Mouse (Mus musculus) central nervous system, embryonic 11.5 days (tissue): ENCODE measurements around the gene Hoxa2. TPM values are rescaled to one million over a fixed set of nuclear protein-coding genes. Genes with fewer than 3 reads are reported as not detected.

Experiments
- polyA plus RNA-seq: library from polyadenylated mRNA; depleted of rRNA; stranded (reverse); fragments of >200 nt; gene quantifications from 2 replicates; pipeline ENCODE4 v1.2.3, GENCODE M21; 2012; rRNA removed

The Hoxa2 gene
- 0.83 and 15.3 TPM in 2 replicates for polyA plus RNA-seq

GRCm38 (mm10) chr6:52164626-52165440 lies at the start of gene Hoxa2:
Gene Hoxa2, minus strand, starts transcription at chr6:52164831.

GRCm38 (mm10) chr6:52213119-52213986 lies 48.7 kb upstream of the Hoxa2 start, which contains the start of the genes Hoxa3 and Gm28308:
Gene Hoxa3, minus strand, starts transcription at chr6:52213336.
Gene Gm28308, minus strand, starts transcription at chr6:52213339.

GRCm38 (mm10) chr6:52208072-52208867 lies 43.6 kb upstream of the Hoxa2 start, which contains the start of gene Hoxa6:
Gene Hoxa6, minus strand, starts transcription at chr6:52208722.

GRCm38 (mm10) chr6:52204050-52204752 lies 39.6 kb upstream of the Hoxa2 start, which contains the start of gene Hoxa5:
Gene Hoxa5, minus strand, starts transcription at chr6:52204587.

GRCm38 (mm10) chr6:52190906-52191810 lies 26.5 kb upstream of the Hoxa2 start, which contains the start of gene Hoxa4:
Gene Hoxa4, minus strand, starts transcription at chr6:52191753.

GRCm38 (mm10) chr6:52177061-52177735 lies 12.6 kb upstream of the Hoxa2 start, which contains the start of gene 5730596B20Rik:
Gene 5730596B20Rik, plus strand, starts transcription at chr6:52177498.

GRCm38 (mm10) chr6:52158276-52159051 lies 6.2 kb downstream of the Hoxa2 start, which contains the start of gene Hoxa1:
Gene Hoxa1, minus strand, starts transcription at chr6:52158317.

Other genes starting within 250 kb of the Hoxa2 start
- 6.7 and 17.4 TPM in 2 replicates for gene Skap2, start 152.3 kb downstream of the Hoxa2 start, polyA plus RNA-seq
- 0.35 and 2.5 TPM in 2 replicates for gene Hoxa1, start 6.5 kb downstream of the Hoxa2 start, polyA plus RNA-seq
- 0.07 and 1.5 TPM in 2 replicates for gene 5730596B20Rik, start 12.7 kb upstream of the Hoxa2 start, polyA plus RNA-seq
- 0.85 and 13.1 TPM in 2 replicates for gene Hoxa4, start 26.9 kb upstream of the Hoxa2 start, polyA plus RNA-seq
- 1.9 and 37.9 TPM in 2 replicates for gene Hoxa5, start 39.8 kb upstream of the Hoxa2 start, polyA plus RNA-seq
- gene Hoxa6, start 43.9 kb upstream of the Hoxa2 start, polyA plus RNA-seq: 0.10 and 10.2 TPM in 2 replicates
- gene Hoxa3, start 48.5 kb upstream of the Hoxa2 start, polyA plus RNA-seq: 1.2 and 20.2 TPM in 2 replicates
- gene Gm28308, start 48.5 kb upstream of the Hoxa2 start, polyA plus RNA-seq: 3.1 TPM in 1 of 2 replicates, not detected in the other
- 0.77 and 23.7 TPM in 2 replicates for gene Hoxa7, start 57.0 kb upstream of the Hoxa2 start, polyA plus RNA-seq
- gene Hoxa9, start 66.3 kb upstream of the Hoxa2 start, polyA plus RNA-seq: 1.2 and 40.0 TPM in 2 replicates
- 0.36 and 24.7 TPM in 2 replicates for gene Hoxa10, start 76.0 kb upstream of the Hoxa2 start, polyA plus RNA-seq
- 0.04 and 4.8 TPM in 2 replicates for gene Hoxa11, start 81.0 kb upstream of the Hoxa2 start, polyA plus RNA-seq
- 0.05 and 2.5 TPM in 2 replicates for gene Hoxa13, start 96.0 kb upstream of the Hoxa2 start, polyA plus RNA-seq
- gene Evx1, start 148.7 kb upstream of the Hoxa2 start, polyA plus RNA-seq: 1.4 and 2.0 TPM in 2 replicates